Mouse (Mus musculus) c-Kit-positive CD71-negative TER-119-negative erythroid progenitor cells, embryonic 14.5 days (primary cell): Measurements from ENCODE around the gene Olfr1262.

ENCODE experiments used
- DNase-seq: peaks from one replicate; pipeline ENCODE4 v3.0.0-alpha.2; 2013; ENCODE audit warnings: low read depth

Gene Olfr1262

GRCm38 (mm10) chr2:89999845-90000244 is at the start of gene Olfr1262:
Olfr1262 (plus strand) TSS chr2:90000145.
- DNase-seq, result no peak

GRCm38 (mm10) chr2:89974184-89974583 is 25.8 kb upstream of the Olfr1262 start, which contains the start of gene Olfr1260:
Olfr1260 (plus strand) TSS chr2:89974340.
- no peak for DNase-seq

GRCm38 (mm10) chr2:89977709-89978108 is 22.2 kb upstream of the Olfr1262 start:
- DNase-seq, result no peak

- no peak for DNase-seq
Measured at GRCm38 (mm10) chr2:89990921-89991320, 9.0 kb upstream of the Olfr1262 start, which contains the start of gene Olfr1261. Olfr1261 (plus strand) TSS chr2:89991221.

- no peak for DNase-seq
Measured at GRCm38 (mm10) chr2:90011831-90012230, 11.9 kb downstream of the Olfr1262 start, which contains the start of gene Olfr1263. Olfr1263 (plus strand) TSS chr2:90012131.

DNA sequence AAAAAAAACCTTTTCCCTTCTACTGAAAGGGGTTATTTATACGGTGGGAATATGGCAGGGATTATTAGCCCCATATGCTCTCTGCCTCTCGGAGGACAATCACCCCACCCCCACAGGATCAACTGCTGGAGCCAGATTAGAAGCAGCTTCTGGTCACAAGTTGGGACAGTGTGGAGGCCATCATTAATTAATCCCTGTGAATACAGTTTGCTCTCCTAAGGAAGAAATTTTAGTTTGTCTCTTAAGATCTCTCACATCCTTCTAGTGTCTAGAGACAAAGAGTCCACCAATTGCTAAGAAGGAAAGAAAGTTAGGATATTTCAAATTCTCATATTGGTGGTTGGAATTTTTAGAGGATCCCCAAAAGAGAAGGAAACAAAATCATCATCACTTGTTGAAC is 25.5 kb downstream of the Olfr1262 start, which contains the start of gene Olfr1264:
Gene Olfr1264, minus strand, starts transcription at position 101 of the 400 bp plus-strand sequence.
- no peak for DNase-seq

DNA sequence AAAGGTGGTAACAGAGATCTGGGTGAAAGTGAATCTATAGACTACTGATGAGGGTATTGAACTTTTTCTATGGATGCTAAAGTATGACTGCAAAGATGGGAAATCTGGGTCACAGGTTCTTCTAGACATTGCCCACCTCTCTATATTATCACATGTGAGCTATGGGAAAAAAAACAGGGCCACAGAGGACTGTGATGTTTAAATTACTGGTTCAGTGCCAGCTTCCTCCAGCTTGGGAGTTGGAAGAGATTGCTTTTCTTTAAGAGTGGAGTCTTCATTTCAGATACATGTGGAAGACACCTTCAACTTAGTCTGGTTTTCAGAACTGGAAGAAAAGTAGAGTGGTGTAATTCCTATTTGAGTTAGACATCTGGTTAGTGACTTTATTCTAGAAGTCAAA is 35.1 kb downstream of the Olfr1262 start, which contains the start of gene Olfr1265:
Gene Olfr1265, plus strand, starts transcription at position 301 of the 400 bp plus-strand sequence.
- DNase-seq, result no peak
